Mouse (Mus musculus) layer of hippocampus, adult 18-20 months (tissue): ENCODE measurements around the gene Rab33b. TPM values are rescaled to one million over a fixed set of nuclear protein-coding genes. Genes with fewer than 3 reads are reported as not detected.
A peak's percentile ranks its signal among the peaks of the same experiment; 100 is the strongest.
"Not testable (repeated sequence)": the region's sequence is repeated elsewhere in the genome, so short reads cannot be mapped to it uniquely, and the experiment has no call there.

ENCODE experiments used
- DNase-seq, 2 experiments: peaks; one replicate each; pipeline ENCODE4 v3.0.0; 2022; ENCODE audit warnings: low spot score in 2 of 2
- long read RNA-seq: library from polyadenylated mRNA; stranded (forward); transcript quantifications from one replicate; pipeline ENCODE4 v2.0.0, GENCODE M21; 2021
- total RNA-seq, 2 experiments: library from RNA; stranded (reverse); gene quantifications; 2 replicates each; pipeline ENCODE4 v1.2.3; 2021

The Rab33b gene
- 10 to 100 TPM; 24.0 to 24.7 TPM for total RNA-seq
- long read RNA-seq, transcript Rab33b-201 (2 exons, 3,492 nt), result major isoform, 53 of 57 reads
- long read RNA-seq, partial matches to known transcripts, result 0 of 57 reads
- long read RNA-seq, other reads (novel, unspliced or antisense), result 4 of 57 reads

GRCm38 (mm10) chr3:51483741-51484359 lies at the start of gene Rab33b:
TSS of gene Rab33b (plus strand) at chr3:51483920.
- peak; percentile 96 to 97 for DNase-seq

DNA sequence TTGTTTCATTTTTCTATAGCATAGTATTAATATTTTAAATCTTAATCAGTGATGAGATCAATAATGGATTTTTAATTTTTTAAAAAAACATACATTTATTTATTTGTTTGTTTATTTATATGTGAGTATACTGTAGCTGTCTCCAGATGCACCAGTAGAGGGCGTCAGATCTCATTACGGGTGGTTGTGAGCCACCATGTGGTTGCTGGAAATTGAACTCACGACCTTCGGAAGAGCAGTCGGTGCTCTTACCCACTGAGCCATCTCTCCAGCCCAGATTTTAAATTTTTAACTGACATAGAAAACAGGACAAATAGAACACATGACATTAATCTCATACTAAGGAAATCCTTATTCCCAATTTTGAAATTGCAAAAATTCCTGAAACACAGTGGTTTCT lies 49.4 kb upstream of the Rab33b start:
- not testable (repeated sequence) for DNase-seq

DNA sequence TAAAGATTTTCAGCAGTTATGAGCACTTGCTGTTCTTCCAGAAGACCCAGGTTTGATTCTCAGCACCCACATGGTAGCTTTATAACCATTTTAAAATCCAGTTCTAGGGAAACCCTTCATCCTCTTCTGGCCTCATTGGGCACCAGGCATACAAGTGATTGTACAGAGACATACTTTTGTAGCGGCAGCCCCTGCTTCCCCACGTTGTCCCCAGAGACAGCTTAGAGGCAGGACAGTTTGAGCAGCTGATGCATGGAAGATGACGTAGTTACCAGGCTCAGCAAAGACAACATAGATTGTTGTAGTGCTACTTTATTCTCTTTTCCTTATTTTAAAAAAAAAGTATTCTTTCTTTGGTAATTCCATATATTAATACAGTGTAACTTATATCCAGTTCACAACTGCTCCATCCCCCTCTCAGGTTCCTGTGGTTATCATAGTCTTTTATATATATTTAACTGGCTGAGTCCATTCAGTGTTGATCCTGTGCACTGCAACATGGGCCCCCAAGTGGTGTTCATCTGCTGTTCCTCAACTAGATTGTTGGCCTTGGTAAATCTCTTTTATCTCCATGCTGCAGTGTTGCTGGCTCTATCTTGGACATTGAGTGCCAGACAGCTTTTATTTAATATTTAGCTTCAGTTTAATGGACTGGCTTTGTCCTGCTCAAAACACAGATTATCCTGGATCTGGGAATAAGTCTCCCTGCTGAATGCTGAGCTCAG lies 48.7 kb upstream of the Rab33b start:
- no peak for DNase-seq

GRCm38 (mm10) chr3:51468530-51468929 lies 15.2 kb upstream of the Rab33b start:
- DNase-seq, result no peak

- DNase-seq, result no peak
These were observed 8.0 kb upstream of the Rab33b start for GRCm38 (mm10) chr3:51475706-51476105.

GRCm38 (mm10) chr3:51479893-51480292 lies 3.8 kb upstream of the Rab33b start:
- DNase-seq, result no peak

- DNase-seq, result peak in 1 of 2 experiments; percentile 65
These were observed 2.7 kb upstream of the Rab33b start for GRCm38 (mm10) chr3:51481059-51481458.

GRCm38 (mm10) chr3:51481881-51482280 lies 1.8 kb upstream of the Rab33b start:
- no peak for DNase-seq

- no peak for DNase-seq
These were observed 939 bp upstream of the Rab33b start for GRCm38 (mm10) chr3:51482781-51483180.

GRCm38 (mm10) chr3:51484370-51484769 lies 650 bp downstream of the Rab33b start:
- DNase-seq, result no peak

DNA sequence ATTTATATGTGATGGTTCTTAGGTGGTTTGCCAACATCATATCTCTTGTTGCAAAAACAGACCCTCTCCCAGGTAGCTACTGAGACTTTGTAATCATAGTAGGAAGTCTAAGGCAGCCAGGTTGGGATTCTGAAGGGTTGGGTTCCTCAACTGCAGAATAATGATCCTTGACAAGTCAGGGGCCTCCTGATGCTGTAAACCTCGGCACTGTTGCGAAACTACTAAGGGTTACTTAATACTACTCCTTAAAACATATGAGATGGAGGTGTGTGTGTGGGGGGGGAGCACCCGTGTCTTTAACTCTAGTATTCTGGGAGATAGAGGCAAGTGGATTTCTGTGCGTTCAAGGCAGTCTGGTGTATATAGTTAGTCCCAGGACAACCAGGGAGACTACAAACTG lies 1.6 kb downstream of the Rab33b start:
- no peak for DNase-seq

- no peak for DNase-seq
These were observed 2.9 kb downstream of the Rab33b start for GRCm38 (mm10) chr3:51486491-51487195.

- DNase-seq, result no peak
These were observed 6.5 kb downstream of the Rab33b start for GRCm38 (mm10) chr3:51490088-51490753.

DNA sequence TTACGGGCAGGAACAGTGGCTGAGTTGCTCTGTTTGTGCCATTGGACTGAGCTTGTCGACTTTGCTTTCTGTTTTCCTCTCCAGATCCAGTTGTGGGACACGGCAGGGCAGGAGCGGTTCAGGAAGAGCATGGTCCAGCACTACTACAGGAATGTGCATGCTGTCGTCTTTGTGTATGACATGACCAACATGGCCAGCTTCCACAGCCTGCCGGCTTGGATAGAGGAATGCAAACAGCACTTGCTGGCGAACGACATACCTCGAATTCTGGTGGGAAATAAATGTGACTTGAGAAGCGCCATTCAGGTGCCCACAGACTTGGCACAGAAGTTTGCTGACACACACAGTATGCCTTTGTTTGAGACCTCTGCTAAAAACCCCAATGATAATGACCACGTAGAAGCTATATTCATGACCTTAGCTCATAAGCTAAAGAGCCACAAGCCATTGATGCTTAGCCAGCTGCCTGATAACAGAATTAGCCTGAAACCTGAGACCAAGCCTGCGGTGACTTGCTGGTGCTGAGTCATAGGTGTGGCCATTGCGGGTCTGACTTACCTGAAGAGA lies 9.6 kb downstream of the Rab33b start:
- DNase-seq, result no peak

- no peak for DNase-seq
These were observed 10.7 kb downstream of the Rab33b start for GRCm38 (mm10) chr3:51494466-51494865.

DNA sequence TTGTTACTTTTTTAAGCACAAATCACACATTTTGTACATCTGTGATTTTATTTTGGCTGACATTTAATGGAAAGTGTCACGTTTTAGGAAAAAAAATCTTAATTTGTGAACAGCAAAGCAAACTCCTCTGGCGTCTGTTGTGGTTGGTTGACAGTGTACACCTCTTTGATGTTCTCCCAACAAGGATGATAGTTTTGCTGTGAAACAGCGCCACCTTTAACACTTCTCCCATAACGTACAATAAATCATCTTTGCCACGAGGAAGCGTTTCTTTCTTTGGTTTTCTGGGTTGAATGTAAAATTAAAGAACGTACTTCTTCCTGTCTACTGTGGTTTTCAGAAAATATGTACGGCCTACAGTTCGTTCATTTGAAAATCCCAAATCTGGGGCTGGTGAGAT lies 11.9 kb downstream of the Rab33b start:
- DNase-seq, result no peak

GRCm38 (mm10) chr3:51497978-51498377 lies 14.3 kb downstream of the Rab33b start:
- no peak for DNase-seq

DNA sequence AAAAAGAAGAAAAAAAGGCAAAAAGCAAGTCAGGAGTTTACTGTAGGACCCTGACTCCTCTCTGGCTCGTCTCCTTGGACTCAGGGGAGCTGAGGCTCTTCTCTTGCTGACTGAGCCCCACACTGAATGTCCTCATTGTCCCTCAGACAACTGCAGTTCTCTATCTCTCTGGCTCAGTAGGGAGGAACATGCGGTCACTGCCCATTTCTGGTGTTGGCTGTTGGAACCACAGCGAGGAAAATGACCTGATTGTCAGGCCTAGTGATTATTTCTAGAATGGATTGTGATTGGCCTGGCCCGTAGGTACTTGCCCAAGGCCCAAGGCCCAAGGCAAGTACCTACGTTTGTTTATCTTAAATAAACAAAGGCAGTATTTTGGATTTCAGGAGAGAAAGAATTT lies 14.9 kb downstream of the Rab33b start:
- DNase-seq, result peak in 1 of 2 experiments; percentile 32

- DNase-seq, result no peak
These were observed 16.2 kb downstream of the Rab33b start for GRCm38 (mm10) chr3:51499876-51500275.

- no peak for DNase-seq
These were observed 20.7 kb downstream of the Rab33b start for GRCm38 (mm10) chr3:51504385-51504952.

DNA sequence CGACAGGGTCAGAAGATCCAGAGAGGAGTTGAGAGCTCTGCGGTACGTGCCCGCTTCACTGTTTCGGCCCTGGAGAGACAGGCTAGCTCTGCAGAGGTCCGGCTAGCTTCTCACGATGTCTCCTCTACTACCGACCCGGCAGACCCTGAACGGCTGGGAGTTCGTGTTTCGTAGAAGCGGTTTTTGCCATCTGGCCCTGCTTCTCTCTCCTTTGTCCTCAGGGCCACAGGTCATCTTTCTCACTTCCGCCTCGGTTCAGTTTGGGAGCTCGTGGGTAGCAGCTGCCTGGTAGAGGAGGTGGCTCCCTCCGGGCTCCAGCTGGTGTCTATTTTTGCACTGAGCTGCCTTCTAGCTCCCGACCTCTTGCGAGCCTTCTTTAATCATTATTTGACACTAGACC lies 21.7 kb downstream of the Rab33b start:
- no peak for DNase-seq
